Mouse (Mus musculus) megakaryocyte-erythroid progenitor cell, adult 5 weeks (primary cell): ENCODE measurements around the gene Plcg1. TPM values are rescaled to one million over a fixed set of nuclear protein-coding genes. Genes with fewer than 3 reads are reported as not detected.

Source experiments
- polyA plus RNA-seq: library from polyadenylated mRNA; stranded (reverse); fragments of >175 nt; gene quantifications from 2 replicates; pipeline ENCODE4 v1.2.3, GENCODE M21; 2012

Gene Plcg1
- polyA plus RNA-seq = 8.3 and 14.0 TPM in 2 replicates

GRCm38 (mm10) chr2:160731117-160731838, at the start of gene Plcg1:
Gene Plcg1, plus strand, starts transcription at chr2:160731300.

Other genes starting within 250 kb of the Plcg1 start
- 84.6 and 88.1 TPM in 2 replicates for gene Top1, start 85.4 kb upstream of the Plcg1 start, polyA plus RNA-seq
- 0.93 and 1.8 TPM in 2 replicates for gene Zhx3, start 141.7 kb downstream of the Plcg1 start, polyA plus RNA-seq
- gene Lpin3, start 149.4 kb downstream of the Plcg1 start, polyA plus RNA-seq = not detected in 2 replicates
- 0.08 TPM in 1 of 2 replicates, not detected in the other for gene Emilin3, start 181.0 kb downstream of the Plcg1 start, polyA plus RNA-seq